Mouse (Mus musculus): ENCODE data around the gene Tbxas1. TPM values are rescaled to one million over a fixed set of nuclear protein-coding genes. Genes with fewer than 3 reads are reported as not detected.

The Tbxas1 gene
- polyA plus RNA-seq, 1 experiment from 2014 or later, result 1.5 TPM

DNA sequence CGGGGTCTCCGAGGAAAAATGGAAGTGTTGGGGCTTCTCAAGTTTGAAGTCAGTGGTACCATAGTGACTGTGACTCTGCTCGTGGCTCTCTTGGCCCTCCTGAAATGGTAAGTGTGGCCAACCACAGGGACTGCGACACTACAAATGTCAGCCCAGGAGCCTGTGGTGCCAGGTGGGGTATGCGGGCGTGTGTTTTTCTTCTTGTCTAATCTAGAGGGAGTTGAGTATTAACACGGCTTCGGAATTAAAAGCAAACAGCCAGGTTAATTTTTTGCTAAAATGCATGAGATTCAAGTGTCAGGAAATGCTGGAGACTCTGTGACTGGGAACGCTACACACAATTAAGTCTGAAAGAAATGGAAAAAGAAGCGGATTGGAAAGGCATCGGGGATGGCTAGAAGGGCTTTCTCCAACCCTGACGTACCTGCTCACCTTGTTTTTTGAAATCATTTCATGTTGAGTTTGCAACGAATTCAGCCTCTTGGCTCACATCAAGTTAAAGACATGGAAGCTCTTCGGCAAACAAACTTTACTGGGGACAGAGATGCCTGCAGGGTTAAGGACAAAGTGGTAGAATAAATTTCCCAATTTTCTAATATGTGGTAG, 44.0 kb downstream of the Tbxas1 start:
- Histone ChIP-seq H3K9ac (ENCODE audit: low read length) (no peak overlapping the region), H3K4me1 (ENCODE audit: control insufficient read depth, insufficient read depth, low read length) (no peaks in the 10 kb centered on the region), H3K9me3 (ENCODE audit: control insufficient read depth, low read length) (no peaks in the 10 kb centered on the region), H3K36me3 (ENCODE audit: control insufficient read depth, insufficient read depth, low read length) (no peaks in the 10 kb centered on the region), H3K27me3 (ENCODE audit: control insufficient read depth, insufficient read depth, low read length) (no peaks in the 10 kb centered on the region), H3K4me3 (ENCODE audit: low read depth, low read length) (no peak overlapping the region), H3K27ac (ENCODE audit: low read depth, low read length) (no peak overlapping the region), H3K4me2 (ENCODE audit: low read depth) (no peak overlapping the region)
- ATAC-seq (ENCODE audit: insufficient read depth, low FRiP score, low TSS enrichment) (no peak), DNase-seq (ENCODE audit: low spot score) (no peak)
- WGBS, result 88% methylated on average over 14 of the region's 14 CpGs

DNA sequence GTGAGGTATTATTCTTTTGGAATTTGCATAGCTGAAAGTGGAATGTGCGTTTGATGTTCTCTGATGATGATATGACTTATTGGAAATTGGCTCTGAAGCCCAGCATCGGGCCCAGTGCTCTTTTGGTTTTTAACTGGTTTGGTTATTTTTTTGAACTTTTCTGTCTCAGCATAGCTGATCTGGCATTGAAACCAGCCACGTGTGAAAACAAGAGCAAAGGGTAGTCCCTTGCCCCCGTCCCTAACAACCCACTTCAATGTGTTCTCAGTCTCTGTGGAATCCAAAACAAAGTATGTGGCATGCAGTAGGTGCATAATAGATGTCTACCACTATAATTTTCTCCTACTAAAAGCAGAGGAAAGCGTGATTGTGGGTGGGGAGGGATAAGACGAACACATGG, 44.9 kb downstream of the Tbxas1 start:
- DNase-seq (ENCODE audit: low spot score), result no peak
- WGBS, result 76% methylated on average over 6 of the region's 6 CpGs

DNA sequence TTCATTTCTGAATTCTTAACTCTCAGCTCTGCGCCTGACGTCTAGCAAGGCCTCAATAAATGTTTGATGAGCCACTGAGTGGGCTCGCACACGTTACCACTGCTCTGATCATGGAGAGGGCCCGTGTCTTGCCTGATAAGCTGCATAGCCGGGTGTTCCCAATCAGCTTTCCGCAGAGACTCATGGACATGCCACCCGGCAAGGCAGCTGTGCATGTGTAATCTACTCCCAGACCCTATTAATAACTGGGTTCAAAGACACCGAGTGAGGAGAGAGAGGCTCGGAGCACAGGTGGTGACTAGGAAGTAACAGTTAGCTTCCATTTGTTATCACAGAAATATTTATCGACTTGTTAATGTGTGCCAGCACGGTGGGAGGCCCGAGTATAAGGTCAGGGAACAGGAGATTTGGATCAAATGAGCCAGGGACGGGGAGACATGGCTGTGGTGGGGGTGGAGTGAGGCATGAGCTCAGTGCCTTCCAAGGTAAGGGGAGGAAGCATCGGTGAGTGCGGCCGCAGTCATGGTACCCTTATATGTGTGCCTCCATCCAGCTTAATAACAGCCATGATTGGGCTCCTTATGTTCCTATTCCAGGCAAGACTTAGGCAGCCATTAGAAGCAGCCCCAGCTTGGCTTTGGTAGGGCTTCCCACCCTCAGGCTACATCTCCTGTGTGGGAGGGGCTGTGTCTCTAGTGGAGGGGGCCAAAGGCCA, 46.0 kb downstream of the Tbxas1 start:
- Histone ChIP-seq H3K4me2 (ENCODE audit: low read depth) (no peak overlapping the region), H3K36me3 (ENCODE audit: control insufficient read depth, insufficient read depth, low read length) (no peaks in the 10 kb centered on the region), H3K4me1 (ENCODE audit: control insufficient read depth, insufficient read depth, low read length) (no peaks in the 10 kb centered on the region), H3K4me3 (ENCODE audit: low read depth, low read length) (no peak overlapping the region), H3K9me3 (ENCODE audit: control insufficient read depth, low read length) (no peaks in the 10 kb centered on the region), H3K9ac (ENCODE audit: low read length) (no peak overlapping the region), H3K27ac (ENCODE audit: low read depth, low read length) (no peak overlapping the region), H3K27me3 (ENCODE audit: control insufficient read depth, insufficient read depth, low read length) (no peaks in the 10 kb centered on the region)
- 84% methylated on average over 17 of the region's 17 CpGs for WGBS
- ATAC-seq (ENCODE audit: insufficient read depth, low FRiP score, low TSS enrichment) (no peak), DNase-seq (ENCODE audit: low spot score) (no peak)

More for the DNA sequence above, 44.9 kb downstream of the Tbxas1 start:
- Histone ChIP-seq H3K9me3 (ENCODE audit: control insufficient read depth, low read length) (no peaks in the 10 kb centered on the region), H3K27me3 (ENCODE audit: control insufficient read depth, insufficient read depth, low read length) (no peaks in the 10 kb centered on the region), H3K4me1 (ENCODE audit: control insufficient read depth, insufficient read depth, low read length) (no peaks in the 10 kb centered on the region), H3K4me3 (ENCODE audit: low read depth, low read length) (no peak overlapping the region), H3K36me3 (ENCODE audit: control insufficient read depth, insufficient read depth, low read length) (no peaks in the 10 kb centered on the region), H3K4me2 (ENCODE audit: low read depth) (no peak overlapping the region), H3K9ac (ENCODE audit: low read length) (no peak overlapping the region), H3K27ac (ENCODE audit: low read depth, low read length) (no peak overlapping the region)
- no peak for ATAC-seq (ENCODE audit: insufficient read depth, low FRiP score, low TSS enrichment)

DNA sequence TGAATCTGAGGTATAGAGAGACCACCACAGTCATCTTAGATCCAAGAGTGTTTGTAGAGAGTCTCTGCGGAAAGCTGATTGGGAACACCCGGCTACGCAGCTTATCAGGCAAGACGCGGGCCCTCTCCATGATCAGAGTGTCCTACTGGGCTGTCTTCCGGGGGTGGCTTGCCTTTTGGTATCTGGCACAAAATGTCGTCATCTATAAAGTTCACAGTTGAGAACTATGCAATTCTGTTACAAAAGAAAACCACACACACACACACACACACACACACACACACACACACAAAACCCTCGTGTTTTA, 46.6 kb downstream of the Tbxas1 start:
- no peak overlapping the region for H3K4me2 ChIP-seq (ENCODE audit: low read depth)
- no peaks in the 10 kb centered on the region for H3K36me3 ChIP-seq (ENCODE audit: control insufficient read depth, insufficient read depth, low read length)
- no peaks in the 10 kb centered on the region for H3K9me3 ChIP-seq (ENCODE audit: control insufficient read depth, low read length)
- no peak for DNase-seq (ENCODE audit: low spot score)
- 90% methylated on average over 8 of the region's 8 CpGs for WGBS
- no peak overlapping the region for H3K27ac ChIP-seq (ENCODE audit: low read depth, low read length)
- H3K4me3 ChIP-seq (ENCODE audit: low read depth, low read length), result no peak overlapping the region
- no peaks in the 10 kb centered on the region for H3K4me1 ChIP-seq (ENCODE audit: control insufficient read depth, insufficient read depth, low read length)
- H3K27me3 ChIP-seq (ENCODE audit: control insufficient read depth, insufficient read depth, low read length), result no peaks in the 10 kb centered on the region
- ATAC-seq (ENCODE audit: insufficient read depth, low FRiP score, low TSS enrichment), result no peak
- H3K9ac ChIP-seq (ENCODE audit: low read length), result no peak overlapping the region

DNA sequence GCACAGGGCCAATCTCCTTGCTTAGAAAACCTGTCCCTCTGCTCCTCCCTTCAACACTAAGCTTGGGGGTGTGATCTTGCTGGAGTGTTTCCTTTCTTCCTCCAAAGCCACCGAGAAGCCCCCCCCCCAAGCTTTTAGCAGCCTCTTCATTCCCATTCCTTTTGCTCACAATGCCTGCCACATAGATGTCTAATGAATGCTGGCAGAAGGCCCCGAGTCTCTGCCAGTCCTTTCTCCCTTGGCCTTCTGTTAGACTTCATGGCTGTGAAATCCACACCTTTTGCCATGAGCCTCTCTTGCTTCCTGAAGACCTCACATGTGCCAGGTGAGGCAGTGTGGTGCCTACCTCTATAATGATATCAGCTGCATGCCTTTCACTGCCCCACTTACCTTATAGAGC, 47.3 kb downstream of the Tbxas1 start:
- Histone ChIP-seq H3K4me1 (ENCODE audit: control insufficient read depth, insufficient read depth, low read length) (no peaks in the 10 kb centered on the region), H3K27me3 (ENCODE audit: control insufficient read depth, insufficient read depth, low read length) (no peaks in the 10 kb centered on the region), H3K36me3 (ENCODE audit: control insufficient read depth, insufficient read depth, low read length) (no peaks in the 10 kb centered on the region), H3K27ac (ENCODE audit: low read depth, low read length) (no peak overlapping the region), H3K9ac (ENCODE audit: low read length) (no peak overlapping the region), H3K9me3 (ENCODE audit: control insufficient read depth, low read length) (no peaks in the 10 kb centered on the region), H3K4me2 (ENCODE audit: low read depth) (no peak overlapping the region), H3K4me3 (ENCODE audit: low read depth, low read length) (no peak overlapping the region)
- no peak for DNase-seq (ENCODE audit: low spot score)
- ATAC-seq (ENCODE audit: insufficient read depth, low FRiP score, low TSS enrichment), result no peak
- 64% methylated on average over 2 of the region's 2 CpGs for WGBS

DNA sequence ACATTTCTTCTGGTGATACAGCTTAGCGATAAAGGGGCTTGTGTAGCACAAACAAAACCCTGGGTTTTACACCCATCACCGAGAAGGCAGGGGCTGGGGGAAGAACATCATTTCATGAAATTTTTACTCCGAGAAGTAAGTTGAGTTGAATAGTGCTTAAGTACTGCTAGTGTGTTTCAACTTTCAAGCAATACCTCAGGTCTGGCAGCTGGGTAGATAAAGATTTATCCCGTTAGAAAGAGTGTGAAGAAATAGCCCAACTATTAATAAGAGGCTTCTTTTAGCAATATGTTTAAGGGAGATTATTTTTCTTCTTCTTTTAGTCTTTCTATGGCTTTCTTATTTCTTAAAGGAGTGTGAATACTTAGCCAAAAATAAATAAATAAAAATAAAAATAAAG, 48.2 kb downstream of the Tbxas1 start:
- 94% methylated on average over 4 of the region's 4 CpGs for WGBS
- Histone ChIP-seq H3K4me1 (ENCODE audit: control insufficient read depth, insufficient read depth, low read length) (no peaks in the 10 kb centered on the region), H3K4me3 (ENCODE audit: low read depth, low read length) (no peak overlapping the region), H3K9me3 (ENCODE audit: control insufficient read depth, low read length) (no peaks in the 10 kb centered on the region), H3K36me3 (ENCODE audit: control insufficient read depth, insufficient read depth, low read length) (no peaks in the 10 kb centered on the region), H3K27ac (ENCODE audit: low read depth, low read length) (no peak overlapping the region), H3K9ac (ENCODE audit: low read length) (no peak overlapping the region), H3K4me2 (ENCODE audit: low read depth) (no peak overlapping the region), H3K27me3 (ENCODE audit: control insufficient read depth, insufficient read depth, low read length) (no peaks in the 10 kb centered on the region)
- ATAC-seq (ENCODE audit: insufficient read depth, low FRiP score, low TSS enrichment) (no peak), DNase-seq (ENCODE audit: low spot score) (no peak)

DNA sequence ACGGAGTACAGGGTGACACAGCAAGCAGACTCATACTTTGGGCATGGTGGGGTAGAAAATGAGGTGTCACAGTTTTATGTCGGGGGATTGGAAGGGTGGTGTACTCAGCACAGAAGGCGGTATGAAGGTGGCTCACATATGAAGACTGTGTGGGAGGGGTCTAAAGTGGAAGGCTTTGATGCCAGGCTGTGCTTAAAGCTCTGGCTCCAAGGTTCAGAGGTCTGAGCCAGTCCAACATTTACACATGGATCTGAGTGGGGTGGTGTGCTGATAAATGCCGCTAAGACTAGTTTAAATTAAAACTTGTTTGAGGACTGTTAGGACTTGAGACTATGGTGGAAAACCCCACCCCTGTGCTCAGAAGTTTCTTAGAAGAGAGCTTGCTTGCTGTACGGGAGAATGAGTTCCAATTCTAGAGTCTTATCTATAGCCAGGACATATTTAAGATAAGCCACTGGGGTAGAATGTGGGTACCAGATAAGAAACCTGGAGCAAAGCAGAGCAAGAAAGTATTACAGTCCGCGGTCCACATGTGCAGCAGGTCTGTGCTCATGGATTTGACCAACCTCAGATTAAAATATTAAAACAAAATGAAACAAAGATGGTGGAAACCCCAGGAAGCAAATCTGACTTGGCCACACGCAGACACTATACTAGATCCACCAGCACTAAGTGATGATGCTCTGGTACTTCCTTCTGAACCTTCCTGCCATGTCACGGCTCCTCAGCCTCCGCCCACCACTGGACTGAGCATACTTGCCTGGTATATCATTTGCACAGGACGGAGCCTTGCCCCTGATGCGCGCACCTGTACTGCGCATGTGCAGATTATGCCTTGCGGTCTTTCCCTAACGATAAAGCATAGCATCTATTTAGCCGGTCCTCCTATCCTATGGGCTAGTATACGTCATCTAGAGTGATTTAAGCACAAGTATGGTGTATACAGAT, 48.9 kb downstream of the Tbxas1 start:
- Histone ChIP-seq H3K9me3 (ENCODE audit: control insufficient read depth, low read length) (no peaks in the 10 kb centered on the region), H3K27ac (ENCODE audit: low read depth, low read length) (no peak overlapping the region), H3K4me2 (ENCODE audit: low read depth) (no peak overlapping the region), H3K4me3 (ENCODE audit: low read depth, low read length) (no peak overlapping the region), H3K4me1 (ENCODE audit: control insufficient read depth, insufficient read depth, low read length) (no peaks in the 10 kb centered on the region), H3K9ac (ENCODE audit: low read length) (no peak overlapping the region), H3K36me3 (ENCODE audit: control insufficient read depth, insufficient read depth, low read length) (no peaks in the 10 kb centered on the region), H3K27me3 (ENCODE audit: control insufficient read depth, insufficient read depth, low read length) (no peaks in the 10 kb centered on the region)
- DNase-seq (ENCODE audit: low spot score), result no peak
- no peak for ATAC-seq (ENCODE audit: insufficient read depth, low FRiP score, low TSS enrichment)
- 91% methylated on average over 18 of the region's 18 CpGs for WGBS

DNA sequence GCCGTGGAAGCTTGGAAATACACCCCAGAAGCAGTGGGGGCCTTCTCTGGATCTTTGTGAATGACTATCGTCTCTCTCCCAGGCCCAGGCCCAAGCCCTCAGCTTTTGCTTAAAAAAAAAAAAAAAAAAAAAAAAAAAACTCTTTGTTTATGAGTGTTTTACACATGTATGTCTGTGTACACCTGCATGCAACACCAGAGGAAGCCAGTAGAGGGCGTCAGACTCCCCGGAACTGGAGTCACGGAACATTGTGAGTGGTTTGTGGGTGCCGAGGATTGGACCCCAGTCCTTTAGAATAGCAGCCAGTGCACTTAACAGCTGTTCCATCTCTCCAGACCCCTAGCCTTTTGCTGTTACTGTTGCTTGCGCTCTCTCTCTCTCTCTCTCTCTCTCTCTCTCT, 50.5 kb downstream of the Tbxas1 start:
- H3K27me3 ChIP-seq (ENCODE audit: control insufficient read depth, insufficient read depth, low read length), result no peaks in the 10 kb centered on the region
- no peaks in the 10 kb centered on the region for H3K4me1 ChIP-seq (ENCODE audit: control insufficient read depth, insufficient read depth, low read length)
- H3K9me3 ChIP-seq (ENCODE audit: control insufficient read depth, low read length), result no peaks in the 10 kb centered on the region
- H3K36me3 ChIP-seq (ENCODE audit: control insufficient read depth, insufficient read depth, low read length), result no peaks in the 10 kb centered on the region
- 0 out of 2 replicates have a peak overlapping the region, but pooled peaks have one; percentile 20 for H3K4me2 ChIP-seq (ENCODE audit: low read depth)
- DNase-seq (ENCODE audit: low spot score) (peak; percentile 41), ATAC-seq (ENCODE audit: insufficient read depth, low FRiP score, low TSS enrichment) (no peak)
- H3K9ac ChIP-seq (ENCODE audit: low read length), result no peak overlapping the region
- H3K4me3 ChIP-seq (ENCODE audit: low read depth, low read length), result peak overlapping the region; percentile 20; the same call in 1 of the 2 replicates
- WGBS, result 56% methylated on average over 7 of the region's 7 CpGs
- no peak overlapping the region for H3K27ac ChIP-seq (ENCODE audit: low read depth, low read length)
